Mouse (Mus musculus) urinary bladder, postnatal 25 days (tissue): ENCODE results near the gene Armc7.
A peak's percentile ranks its signal among the peaks of the same experiment; 100 is the strongest.

Source experiments
- DNase-seq: peaks from one replicate; pipeline ENCODE4 v3.0.0; 2022; ENCODE audit warnings: low spot score

Armc7 gene

DNA sequence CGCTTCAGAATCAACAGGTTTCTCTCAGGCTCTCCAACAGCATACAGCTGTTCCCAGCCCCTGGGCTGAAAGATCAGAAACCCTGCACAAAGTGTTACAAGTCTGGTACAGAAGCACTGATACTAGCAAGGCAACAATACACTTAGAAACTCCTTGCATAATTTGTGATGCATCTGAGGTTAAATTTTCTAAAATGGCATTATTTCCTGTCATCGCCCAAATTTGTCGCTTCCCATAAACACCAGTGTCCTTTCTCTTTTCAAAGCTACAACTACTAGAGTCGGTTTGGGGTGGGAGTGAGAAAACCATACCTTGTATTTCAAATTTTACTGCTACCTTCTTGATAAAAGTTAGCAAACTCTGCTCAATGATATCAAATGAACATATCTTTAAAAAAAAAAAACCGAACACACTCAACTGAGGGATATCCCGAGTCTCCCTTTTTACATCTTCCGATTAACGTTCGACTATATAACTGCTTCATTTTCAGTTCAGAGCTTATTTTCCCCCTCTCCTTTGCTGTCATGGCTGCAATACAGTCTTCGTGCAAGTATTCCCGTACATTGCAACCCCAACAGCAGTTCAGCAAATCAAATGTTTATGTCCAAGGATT lies 59.4 kb downstream of the Armc7 start:
- no peak for DNase-seq

DNA sequence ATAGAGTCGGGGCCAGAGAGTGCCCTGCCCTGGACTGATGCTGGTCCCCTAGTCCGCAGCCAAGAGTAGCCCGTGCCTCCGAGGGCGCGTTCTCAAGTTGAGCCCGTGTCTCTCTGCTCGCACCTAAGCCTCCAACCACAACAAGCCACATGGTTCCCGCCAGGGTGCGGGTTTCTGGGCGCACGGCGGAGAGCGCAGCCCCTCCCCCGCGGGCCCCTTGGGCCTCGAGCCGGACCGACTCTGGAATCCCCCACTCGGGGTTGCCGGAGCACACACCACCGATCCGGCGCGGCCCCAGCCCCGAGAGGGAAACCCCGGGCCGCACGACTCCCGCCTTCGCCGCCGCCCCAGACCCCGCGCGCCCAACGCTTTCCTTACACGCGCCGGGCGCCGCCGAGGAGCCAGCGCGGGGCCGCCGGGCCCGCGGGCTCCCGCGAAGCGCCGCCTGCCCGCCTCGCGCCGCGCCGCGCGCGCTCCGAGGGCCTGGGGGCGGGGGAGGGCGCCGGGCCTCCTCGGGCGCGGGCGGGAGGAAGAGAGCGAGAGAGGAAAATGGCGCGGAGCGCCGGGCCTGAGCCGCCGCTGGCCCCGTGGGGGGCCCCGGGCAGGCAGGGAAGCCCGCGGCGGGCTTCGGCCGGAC lies 60.1 kb downstream of the Armc7 start:
- peak; percentile 56 for DNase-seq

DNA sequence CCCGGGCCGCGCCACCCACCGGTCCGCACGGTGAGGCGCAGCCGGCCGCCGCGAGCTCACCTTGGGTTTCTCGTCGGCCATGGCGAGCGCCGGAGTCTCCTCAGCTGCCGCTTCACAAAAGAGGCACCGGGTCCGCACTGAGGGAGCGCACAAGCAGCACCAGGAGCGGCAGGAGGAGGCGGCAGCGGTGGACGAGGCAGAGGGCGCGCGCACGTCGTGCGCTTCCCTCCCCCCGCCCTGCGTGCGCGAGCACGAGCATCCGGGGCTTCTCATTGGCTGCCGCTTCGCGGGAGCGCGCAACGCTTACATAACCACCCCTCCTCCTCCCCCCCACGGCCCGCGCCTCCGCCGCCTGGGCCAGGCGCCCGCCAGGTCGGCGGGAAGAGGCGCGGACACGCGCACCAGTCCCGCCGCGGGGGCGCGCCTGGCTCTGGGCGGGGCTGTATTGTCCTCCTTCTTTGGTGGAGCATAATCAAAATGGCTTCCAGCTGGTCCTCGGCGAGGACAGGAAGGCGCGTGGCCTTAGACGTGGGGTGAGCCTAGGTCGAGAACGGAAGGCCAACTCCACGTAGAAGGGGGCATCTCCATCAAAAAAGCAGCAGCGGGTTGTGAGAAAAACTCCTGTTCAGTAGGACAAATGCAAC lies 60.7 kb downstream of the Armc7 start, which contains the start of gene Sumo2:
TSS of gene Sumo2 (minus strand) at position 239 of the 644 bp plus-strand sequence.
- peak; percentile 99 for DNase-seq

DNA sequence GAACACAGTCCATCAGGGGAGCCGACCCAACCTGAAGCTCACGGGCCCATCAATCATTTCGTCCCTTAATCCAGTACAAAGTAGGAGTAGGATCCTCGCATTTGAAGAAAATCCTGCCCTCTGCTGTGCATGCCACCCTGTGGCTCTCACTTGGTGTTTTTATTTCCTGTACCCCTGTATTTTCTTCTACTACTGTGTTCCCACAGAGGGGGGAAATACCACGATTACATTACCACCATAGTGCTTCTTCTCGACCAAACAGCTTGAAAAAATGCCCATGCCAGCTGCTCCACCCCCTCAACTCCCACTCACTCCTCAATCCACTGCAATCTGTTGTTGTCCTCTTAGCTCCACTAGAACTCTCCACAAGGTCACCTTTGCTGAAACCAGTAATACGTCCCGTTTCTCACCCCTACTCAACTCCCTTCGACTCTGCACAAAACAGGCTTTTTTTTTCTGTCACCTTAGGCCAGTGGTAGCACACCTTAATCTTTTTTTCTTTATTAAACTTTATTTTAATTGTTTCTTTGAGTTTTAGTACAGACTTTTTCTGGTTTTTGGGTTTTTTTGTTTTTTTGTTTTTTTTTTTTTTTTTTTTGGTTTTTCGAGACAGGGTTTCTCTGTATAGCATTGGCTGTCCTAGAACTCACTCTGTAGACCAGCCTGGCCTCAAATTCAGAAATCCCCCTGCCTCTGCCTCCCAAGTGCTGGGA lies 61.5 kb downstream of the Armc7 start:
- no peak for DNase-seq

DNA sequence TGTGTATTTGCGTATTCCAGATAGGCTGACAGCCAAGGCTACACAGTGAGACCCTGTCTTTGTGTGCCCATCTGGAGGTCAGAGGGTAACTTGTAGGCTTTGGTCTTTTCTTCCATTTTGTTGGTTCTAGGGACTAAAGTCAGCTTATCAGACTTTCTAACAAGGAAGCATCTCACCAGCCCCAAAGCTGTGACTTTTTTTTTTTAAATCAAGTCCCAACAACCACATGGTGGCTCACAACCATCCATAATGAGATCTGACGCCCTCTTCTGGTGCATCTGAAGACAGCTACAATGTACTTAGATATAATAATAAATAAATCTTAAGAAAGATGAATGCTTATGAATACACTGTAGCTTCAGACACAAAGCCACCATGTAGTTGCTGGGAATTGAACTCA lies 62.6 kb downstream of the Armc7 start:
- DNase-seq, result no peak
